Mouse (Mus musculus) hindbrain, embryonic 11.5 days (tissue): ENCODE measurements around the gene Emsy. TPM values are rescaled to one million over a fixed set of nuclear protein-coding genes. Genes with fewer than 3 reads are reported as not detected.

Source experiments
- ATAC-seq: fragments of 200-750 bp; cut with Nextera tagmentation; 2 replicates; pipeline ENCODE4 v1.8.0; 2017; ENCODE audit warnings: mild to moderate bottlenecking, moderate TSS enrichment, moderate library complexity; ENCODE audit not compliant: low FRiP score
- DNase-seq: peaks from one replicate; pipeline ENCODE4 v3.0.0-alpha.2; 2015; ENCODE audit warnings: low spot score
- H3K27ac ChIP-seq: fragments of 300-500 bp; sonication (generic); 2 replicates; pipeline ENCODE4 v1.5.1; 2014; ENCODE audit warnings: mild to moderate bottlenecking, low read depth, low read length
- H3K27me3 ChIP-seq: fragments of 300-500 bp; sonication (generic); 2 replicates; pipeline ENCODE4 v1.6.1; 2014; ENCODE audit warnings: mild to moderate bottlenecking, low read length, moderate library complexity, mixed read lengths; ENCODE audit not compliant: control insufficient read depth, insufficient read depth
- H3K36me3 ChIP-seq: fragments of 300-500 bp; sonication (generic); 2 replicates; pipeline ENCODE4 v1.6.1; 2014; ENCODE audit warnings: mild to moderate bottlenecking, low read length, moderate library complexity, mixed read lengths; ENCODE audit not compliant: control insufficient read depth, insufficient read depth
- H3K4me1 ChIP-seq: fragments of 300-500 bp; sonication (generic); replicated peaks from 2 replicates; pipeline ENCODE4 v1.6.1; 2014; ENCODE audit warnings: low read length, mixed read lengths; ENCODE audit not compliant: control insufficient read depth, insufficient read depth
- H3K4me2 ChIP-seq: fragments of 300-500 bp; sonication (generic); replicated peaks from 2 replicates; pipeline ENCODE4 v1.6.1; 2014; ENCODE audit warnings: mild to moderate bottlenecking, low read depth, low read length
- H3K4me3 ChIP-seq: fragments of 300-500 bp; sonication (generic); 2 replicates; pipeline ENCODE4 v1.5.1; 2014; ENCODE audit warnings: low read depth, low read length
- H3K9ac ChIP-seq: fragments of 300-500 bp; sonication (generic); 2 replicates; pipeline ENCODE4 v1.6.1; 2014; ENCODE audit warnings: low read depth, low read length
- H3K9me3 ChIP-seq: fragments of 300-500 bp; sonication (generic); 2 replicates; pipeline ENCODE4 v1.6.1; 2016; ENCODE audit warnings: low read length; ENCODE audit not compliant: control insufficient read depth
- WGBS: fragments of 180-500 bp; shearing (Covaris S2); extraction: QIAGEN DNeasy Blood & Tissue Kit; methylation state at CpG from one replicate; pipeline ENCODE4 v1.1.7; 2014; 5-methylcytosine and 5-hydroxymethylcytosine counted together
- polyA plus RNA-seq: library from polyadenylated mRNA; unstranded; fragments of >200 nt; fragmentation: Nextera tagmentation; extraction: Ambion mirVana; gene quantifications from 2 replicates; pipeline ENCODE4 v1.2.1, GENCODE M21; 2014

Gene Emsy
- polyA plus RNA-seq, 1 experiment from 2014 or later, result 66.0 TPM

DNA sequence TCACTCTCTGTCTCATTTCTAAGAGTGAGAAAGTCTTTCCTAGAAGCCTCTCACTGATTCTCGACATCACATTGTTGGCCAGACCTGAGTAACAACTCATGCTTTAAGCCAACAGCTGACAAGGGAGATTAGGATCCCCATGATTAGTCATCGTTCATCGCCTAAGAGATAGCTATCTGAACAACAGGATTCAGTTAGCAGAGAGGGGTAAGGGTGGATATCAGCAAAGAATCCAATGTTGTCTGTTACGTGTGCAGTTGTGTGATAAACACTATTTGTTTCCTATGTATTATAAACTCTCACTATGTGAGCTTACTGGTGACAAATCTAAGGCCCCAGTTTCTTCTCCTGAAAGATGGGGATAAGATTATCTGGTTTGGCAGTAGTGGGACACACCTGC lies 17.8 kb upstream of the Emsy start:
- no peaks in the 10 kb centered on the region for H3K27me3 ChIP-seq

GRCm38 (mm10) chr7:98672241-98672955 lies 15.8 kb upstream of the Emsy start:
- Histone ChIP-seq H3K4me2 (no peak overlapping the region), H3K36me3 (no peaks in the 10 kb centered on the region), H3K4me1 (no peaks in the 10 kb centered on the region), H3K27me3 (no peaks in the 10 kb centered on the region), H3K9me3 (no peaks in the 10 kb centered on the region), H3K27ac (peak overlapping the region; percentile 24; the same call in 1 of the 2 replicates), H3K9ac (no peak overlapping the region), H3K4me3 (no peak overlapping the region)
- ATAC-seq (no peak), DNase-seq (peak; percentile 42)
- 61% methylated on average over 11 of the region's 11 CpGs for WGBS

More for the DNA sequence above, 17.8 kb upstream of the Emsy start:
- H3K4me1 ChIP-seq, result no peaks in the 10 kb centered on the region
- DNase-seq (no peak), ATAC-seq (no peak)
- H3K4me2 ChIP-seq, result no peak overlapping the region
- H3K9ac ChIP-seq, result no peak overlapping the region
- H3K9me3 ChIP-seq, result no peaks in the 10 kb centered on the region
- 80% methylated on average over 4 of the region's 4 CpGs for WGBS
- H3K27ac ChIP-seq, result no peak overlapping the region
- no peaks in the 10 kb centered on the region for H3K36me3 ChIP-seq
- H3K4me3 ChIP-seq, result no peak overlapping the region

GRCm38 (mm10) chr7:98671416-98671815 lies 14.8 kb upstream of the Emsy start:
- Histone ChIP-seq H3K27me3 (no peaks in the 10 kb centered on the region), H3K4me1 (no peaks in the 10 kb centered on the region), H3K36me3 (no peaks in the 10 kb centered on the region), H3K4me2 (no peak overlapping the region), H3K9me3 (no peaks in the 10 kb centered on the region), H3K4me3 (no peak overlapping the region), H3K9ac (no peak overlapping the region), H3K27ac (no peak overlapping the region)
- DNase-seq (no peak), ATAC-seq (no peak)
- WGBS, result 68% methylated on average over 9 of the region's 9 CpGs

- no peak for ATAC-seq
- H3K27ac ChIP-seq, result no peak overlapping the region
- DNase-seq, result no peak
- H3K9ac ChIP-seq, result no peak overlapping the region
- no peaks in the 10 kb centered on the region for H3K9me3 ChIP-seq
- no peaks in the 10 kb centered on the region for H3K4me1 ChIP-seq
- 91% methylated on average over 4 of the region's 4 CpGs for WGBS
- no peaks in the 10 kb centered on the region for H3K36me3 ChIP-seq
- H3K4me2 ChIP-seq, result no peak overlapping the region
- H3K4me3 ChIP-seq, result no peak overlapping the region
- no peaks in the 10 kb centered on the region for H3K27me3 ChIP-seq
Observed at GRCm38 (mm10) chr7:98670831-98671230, 14.2 kb upstream of the Emsy start.

DNA sequence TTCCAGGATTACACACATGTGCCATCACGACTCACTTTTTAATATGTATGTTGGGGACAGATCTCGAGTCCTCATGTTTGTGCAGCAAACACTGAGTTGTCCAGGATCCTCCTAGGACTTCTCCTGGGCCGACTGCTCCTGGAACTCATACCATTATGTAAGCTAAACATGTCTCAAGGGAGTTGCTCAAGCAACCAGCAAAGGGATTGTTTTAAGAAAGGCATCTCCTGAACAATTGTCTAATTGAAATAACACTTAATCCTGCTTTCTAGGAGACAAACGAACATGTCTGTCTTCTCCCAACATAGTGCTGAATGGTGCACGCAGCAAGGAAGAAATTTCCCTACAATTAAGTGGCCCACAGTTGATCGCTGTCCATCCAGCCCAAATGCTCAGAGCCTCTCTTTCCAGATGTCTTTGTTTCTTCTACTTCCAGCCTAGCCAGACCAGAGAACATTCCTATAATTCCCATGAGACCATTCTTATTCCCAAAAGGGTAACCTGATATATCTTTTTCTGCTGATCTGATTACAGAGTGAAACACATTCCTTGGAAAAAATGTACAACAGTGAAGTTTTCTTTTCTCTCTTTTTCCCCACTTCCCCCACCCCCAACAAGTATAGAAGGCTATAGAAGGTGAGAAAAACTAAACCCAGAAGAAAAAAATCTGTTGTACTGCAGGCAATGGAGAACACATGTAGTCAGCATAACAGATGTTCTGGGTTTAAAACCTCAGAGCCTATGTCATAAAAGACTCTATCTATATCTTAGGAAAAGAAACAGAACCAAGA lies 11.6 kb upstream of the Emsy start:
- H3K4me2 ChIP-seq, result no peak overlapping the region
- no peaks in the 10 kb centered on the region for H3K36me3 ChIP-seq
- no peak overlapping the region for H3K9ac ChIP-seq
- H3K9me3 ChIP-seq, result no peaks in the 10 kb centered on the region
- ATAC-seq, result no peak
- WGBS, result 60% methylated on average over 6 of the region's 6 CpGs
- H3K4me1 ChIP-seq, result no peaks in the 10 kb centered on the region
- H3K4me3 ChIP-seq, result no peak overlapping the region
- DNase-seq, result no peak
- no peaks in the 10 kb centered on the region for H3K27me3 ChIP-seq
- no peak overlapping the region for H3K27ac ChIP-seq

- no peak for ATAC-seq
- Histone ChIP-seq H3K9me3 (no peaks in the 10 kb centered on the region), H3K4me2 (no peak overlapping the region), H3K4me1 (no peaks in the 10 kb centered on the region), H3K27me3 (no peaks in the 10 kb centered on the region), H3K27ac (no peak overlapping the region), H3K36me3 (no peaks in the 10 kb centered on the region), H3K9ac (no peak overlapping the region), H3K4me3 (no peak overlapping the region)
- 82% methylated on average over 6 of the region's 6 CpGs for WGBS
- DNase-seq, result no peak
Observed at GRCm38 (mm10) chr7:98665726-98666125, 9.1 kb upstream of the Emsy start.

DNA sequence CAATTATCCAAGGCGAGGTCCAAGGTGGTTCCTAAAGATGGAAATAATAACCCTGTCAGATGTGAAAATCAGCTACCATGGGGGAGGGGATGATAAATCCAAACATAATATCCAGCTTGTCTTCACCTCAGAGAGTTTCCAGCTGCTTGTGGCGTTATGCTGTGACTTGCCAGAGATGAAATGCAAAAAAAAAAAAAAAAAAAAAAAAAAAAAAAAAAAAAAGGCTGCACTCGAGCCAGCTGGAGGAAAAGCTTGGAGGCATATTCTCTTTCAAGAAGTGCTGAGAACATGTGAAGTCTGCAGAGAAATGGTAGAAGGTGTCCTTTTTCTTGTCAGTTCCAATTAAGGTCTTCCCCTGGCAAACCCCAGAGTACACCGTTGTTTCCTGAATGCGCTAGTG lies 8.6 kb upstream of the Emsy start:
- no peak for DNase-seq

DNA sequence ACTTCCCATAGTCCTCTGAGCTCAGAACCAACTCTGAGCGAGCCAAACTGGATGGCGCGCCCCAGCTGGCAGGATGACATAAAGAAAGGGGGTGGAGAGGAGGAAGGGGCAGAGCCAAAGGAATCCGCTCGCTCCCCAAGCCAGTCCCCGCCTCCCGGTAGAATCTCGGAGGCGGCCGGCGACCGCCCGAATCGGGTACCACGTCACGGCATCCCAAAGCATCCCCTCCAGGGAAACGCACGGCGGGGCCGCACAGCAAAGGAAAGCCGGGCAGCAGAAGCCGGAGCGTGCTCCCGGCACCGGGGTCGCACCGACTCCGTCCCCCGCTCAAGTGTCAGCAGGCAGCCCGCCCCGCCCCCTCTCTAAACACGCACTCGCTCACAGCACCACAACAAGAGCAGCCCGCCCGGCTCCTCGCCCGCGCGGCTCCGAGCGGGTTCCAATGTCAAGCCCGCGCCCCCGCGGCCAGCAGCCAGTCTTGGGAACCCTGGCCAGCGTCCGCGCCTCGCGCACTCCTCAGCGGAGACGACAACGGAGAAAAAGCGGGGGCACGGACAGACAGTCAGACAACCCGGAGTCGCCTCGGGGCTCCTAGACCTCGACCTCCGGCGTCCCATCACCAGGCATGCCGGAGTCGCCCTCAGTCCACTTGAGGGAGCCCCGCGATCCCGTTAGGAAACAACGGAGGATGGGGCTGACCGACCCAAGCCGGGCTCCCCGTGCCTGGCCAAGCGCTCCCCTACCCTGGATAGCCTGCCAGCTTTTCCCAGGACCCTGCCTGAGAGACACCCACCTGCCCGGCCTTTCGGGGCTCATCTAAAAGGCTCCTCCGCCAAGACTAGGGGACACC lies 677 bp downstream of the Emsy start:
- peak overlapping the region; percentile 91 for H3K9ac ChIP-seq
- WGBS, result under 1% methylated on average over 72 of the region's 74 CpGs
- peak overlapping the region; percentile 45 for H3K4me2 ChIP-seq
- H3K36me3 ChIP-seq, result no peaks in the 10 kb centered on the region
- no peaks in the 10 kb centered on the region for H3K27me3 ChIP-seq
- H3K4me3 ChIP-seq, result peak overlapping the region; percentile 98
- H3K27ac ChIP-seq, result peak overlapping the region; percentile 84
- H3K4me1 ChIP-seq, result no peaks in the 10 kb centered on the region
- H3K9me3 ChIP-seq, result no peaks in the 10 kb centered on the region
- peak; percentile 82 for ATAC-seq
- DNase-seq, result peak; percentile 82

More for the DNA sequence above, 8.6 kb upstream of the Emsy start:
- Histone ChIP-seq H3K27me3 (no peaks in the 10 kb centered on the region), H3K9ac (no peak overlapping the region), H3K4me2 (no peak overlapping the region), H3K27ac (no peak overlapping the region), H3K4me1 (no peaks in the 10 kb centered on the region), H3K36me3 (no peaks in the 10 kb centered on the region), H3K4me3 (no peak overlapping the region), H3K9me3 (no peaks in the 10 kb centered on the region)
- no peak for ATAC-seq
- WGBS, result 57% methylated on average over 5 of the region's 5 CpGs
